In genomic region chr4:23194756-23195155, GRCm38 (mm10) we compare ENCODE assay signal across 6 mouse cellular contexts.
DNase-seq lines count a peak whose midpoint lies in the region; ATAC-seq and TF ChIP-seq lines count a peak whose summit lies in the region.
"Not testable (repeated sequence)": the region's sequence is repeated elsewhere in the genome, so short reads cannot be mapped to it uniquely, and the experiment has no call there.

No protein-coding gene starts in this region.

- peak; percentile 39; the same call in 1 of the 2 replicates for TF ChIP-seq EP300 in ES-Bruce4 (IDR thresholded peaks at IDR 0.05; ENCODE audit: insufficient read depth, low read depth, low read length)

- not testable (repeated sequence) for H3K4me2 ChIP-seq in midbrain, embryonic 11.5 days

- WGBS in midbrain, embryonic 11.5 days, result 92% methylated on average over 1 of the region's 1 CpGs

- TF ChIP-seq POLR2A in ES-Bruce4 (IDR thresholded peaks at IDR 0.05; ENCODE audit: insufficient read depth, low read length), result not testable (repeated sequence)

- H3K9me3 ChIP-seq in ES-Bruce4 (replicated peaks; ENCODE audit: control insufficient read depth, insufficient read depth, low read length, poor library complexity, severe bottlenecking), result peaks cover 38% of the 10 kb centered on the region
- not testable (repeated sequence) for H3K9me3 ChIP-seq in midbrain, embryonic 11.5 days (ENCODE audit: control insufficient read depth, low read length)

- not testable (repeated sequence) for H3K9ac ChIP-seq in ES-Bruce4 (ENCODE audit: low read depth, poor library complexity, severe bottlenecking); midbrain, embryonic 11.5 days (ENCODE audit: low read length)

- H3K4me1 ChIP-seq in ES-Bruce4 (ENCODE audit: control insufficient read depth, insufficient read depth, low read length); midbrain, embryonic 11.5 days (ENCODE audit: control insufficient read depth, insufficient read depth, low read length): not testable (repeated sequence)

- H3K27me3 ChIP-seq in ES-Bruce4 (ENCODE audit: control insufficient read depth, insufficient read depth, low read length, poor library complexity, severe bottlenecking); midbrain, embryonic 11.5 days (ENCODE audit: control insufficient read depth, insufficient read depth, low read length): not testable (repeated sequence)

- H3K36me3 ChIP-seq in ES-Bruce4 (ENCODE audit: control insufficient read depth, insufficient read depth, low read length, poor library complexity, severe bottlenecking); midbrain, embryonic 11.5 days (ENCODE audit: control insufficient read depth, insufficient read depth, low read length): not testable (repeated sequence)

- ATAC-seq in midbrain, embryonic 11.5 days (ENCODE audit: low FRiP score), result not testable (repeated sequence)

- H3K4me3 ChIP-seq in ES-Bruce4 (ENCODE audit: low read depth, low read length); midbrain, embryonic 11.5 days (ENCODE audit: low read depth, low read length): not testable (repeated sequence)

- H3K27ac ChIP-seq in ES-Bruce4 (ENCODE audit: insufficient read depth, low read length), result peak overlapping the region; percentile 65
- not testable (repeated sequence) for H3K27ac ChIP-seq in midbrain, embryonic 11.5 days (ENCODE audit: low read depth, low read length)

- not testable (repeated sequence) for TF ChIP-seq CTCF in ES-Bruce4 (IDR thresholded peaks at IDR 0.05; ENCODE audit: low read depth, low read length)

- DNase-seq in ES-CJ7 (ENCODE audit: low read depth, low spot score), result peak; percentile 59
- DNase-seq in R1 (ENCODE audit: low read depth, low spot score), result peak; percentile 77
- DNase-seq in ZHBTc4 (ENCODE audit: low read depth, low spot score), result peak; percentile 15
- DNase-seq in kidney, adult 9 months, result peak; percentile 37
- peak; percentile 49 for DNase-seq in midbrain, embryonic 11.5 days (ENCODE audit: low spot score, missing footprints)

Comparison
In these comparisons a context has a peak if more than half of its experiments do, and no peak if none do; other contexts are left out.
1. DNase-seq: peak in every context shown above with its lines; median percentile 77 in R1; 59 in ES-CJ7; 49 in midbrain, embryonic 11.5 days; 37 in kidney, adult 9 months; 15 in ZHBTc4.